Mouse (Mus musculus): ENCODE data around the gene Cops2. TPM values are rescaled to one million over a fixed set of nuclear protein-coding genes. Genes with fewer than 3 reads are reported as not detected.
A peak's percentile ranks its signal among the peaks of the same experiment; 100 is the strongest.

Gene Cops2
- polyA plus RNA-seq, 1 experiment, result 66.7 TPM

DNA sequence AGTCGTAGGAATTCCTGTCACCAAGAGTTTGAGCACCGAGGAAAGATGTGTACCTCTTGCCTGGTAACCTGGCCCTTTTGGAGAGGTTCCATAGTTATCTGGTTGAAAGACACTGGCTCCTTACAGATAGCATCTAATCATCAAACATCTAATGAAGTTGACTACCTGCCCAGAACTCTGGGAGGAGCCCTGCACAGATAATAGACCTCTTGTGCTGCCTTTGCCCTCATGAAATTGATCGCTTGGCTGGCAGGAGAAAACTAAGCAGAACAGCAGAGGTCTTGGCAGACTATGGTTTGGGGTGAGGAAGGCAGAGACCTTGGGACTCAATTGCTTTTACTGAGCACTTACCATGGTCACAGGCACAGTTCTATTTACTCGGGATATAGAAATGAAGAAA is 38.5 kb downstream of the Cops2 start:
- TF ChIP-seq CTCF (IDR thresholded peaks at IDR 0.05; ENCODE audit: borderline replicate concordance, extremely low read depth, insufficient read depth, insufficient read length) (no peak), POLR2A (IDR thresholded peaks at IDR 0.05; ENCODE audit: borderline replicate concordance, extremely low read depth, insufficient read depth, insufficient read length, poor library complexity, severe bottlenecking) (no peak)
- no peak for DNase-seq (ENCODE audit: low read depth)

- DNase-seq (ENCODE audit: low read depth), result no peak
- TF ChIP-seq POLR2A (IDR thresholded peaks at IDR 0.05; ENCODE audit: borderline replicate concordance, extremely low read depth, insufficient read depth, insufficient read length, poor library complexity, severe bottlenecking), result no peak
- TF ChIP-seq CTCF (IDR thresholded peaks at IDR 0.05; ENCODE audit: borderline replicate concordance, extremely low read depth, insufficient read depth, insufficient read length), result no peak
Measured at GRCm38 (mm10) chr2:125813972-125814595, 44.9 kb downstream of the Cops2 start.

DNA sequence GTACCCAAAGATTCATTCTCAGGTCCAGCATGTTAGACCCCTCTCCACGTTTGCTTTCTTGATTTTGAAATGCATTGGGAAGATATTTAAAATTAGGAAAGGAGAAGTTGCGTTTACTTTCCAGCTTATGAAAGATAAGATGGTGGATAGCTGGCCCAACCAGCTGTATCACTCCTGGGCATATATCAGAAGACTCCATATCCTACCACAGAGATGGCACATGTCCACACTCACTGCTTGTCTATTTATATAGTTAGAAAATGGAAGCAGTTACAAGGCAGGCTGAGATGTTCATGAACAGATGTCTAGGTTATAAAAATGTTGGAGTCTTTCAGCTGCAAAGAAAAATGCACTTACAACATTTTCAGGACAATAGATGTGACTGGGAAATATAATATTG is 47.6 kb downstream of the Cops2 start:
- TF ChIP-seq POLR2A (IDR thresholded peaks at IDR 0.05; ENCODE audit: borderline replicate concordance, extremely low read depth, insufficient read depth, insufficient read length, poor library complexity, severe bottlenecking) (no peak), CTCF (IDR thresholded peaks at IDR 0.05; ENCODE audit: borderline replicate concordance, extremely low read depth, insufficient read depth, insufficient read length) (no peak)
- DNase-seq (ENCODE audit: low read depth), result no peak

- no peak for TF ChIP-seq POLR2A (IDR thresholded peaks at IDR 0.05; ENCODE audit: borderline replicate concordance, extremely low read depth, insufficient read depth, insufficient read length, poor library complexity, severe bottlenecking)
- TF ChIP-seq CTCF (IDR thresholded peaks at IDR 0.05; ENCODE audit: borderline replicate concordance, extremely low read depth, insufficient read depth, insufficient read length), result no peak
- DNase-seq (ENCODE audit: low read depth), result peak; percentile 28
Measured at GRCm38 (mm10) chr2:125809551-125809950, 49.4 kb downstream of the Cops2 start.

DNA sequence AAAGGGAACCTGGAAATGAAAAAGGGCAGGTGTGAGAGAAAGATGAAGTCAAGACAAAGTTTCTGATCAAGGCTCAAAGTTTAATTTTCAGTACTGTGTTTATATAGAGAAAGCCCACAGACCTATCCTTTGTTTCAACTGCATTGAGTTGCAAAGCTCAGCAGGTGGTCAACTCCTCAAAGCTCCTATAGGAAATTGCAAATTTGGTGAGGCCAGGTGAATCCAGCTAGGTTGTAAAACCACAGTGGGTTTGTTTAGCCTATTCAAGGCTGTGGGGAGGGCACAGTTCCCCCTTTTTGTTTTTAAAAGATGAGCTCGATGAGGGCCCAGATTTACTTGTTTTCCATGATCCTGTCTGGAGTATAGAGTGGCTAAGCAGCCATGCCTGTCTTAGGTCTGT is 53.1 kb downstream of the Cops2 start:
- no peak for DNase-seq (ENCODE audit: low read depth)
- TF ChIP-seq CTCF (IDR thresholded peaks at IDR 0.05; ENCODE audit: borderline replicate concordance, extremely low read depth, insufficient read depth, insufficient read length) (no peak), POLR2A (IDR thresholded peaks at IDR 0.05; ENCODE audit: borderline replicate concordance, extremely low read depth, insufficient read depth, insufficient read length, poor library complexity, severe bottlenecking) (no peak)

- no peak for DNase-seq (ENCODE audit: low read depth)
- no peak for TF ChIP-seq CTCF (IDR thresholded peaks at IDR 0.05; ENCODE audit: borderline replicate concordance, extremely low read depth, insufficient read depth, insufficient read length)
- no peak for TF ChIP-seq POLR2A (IDR thresholded peaks at IDR 0.05; ENCODE audit: borderline replicate concordance, extremely low read depth, insufficient read depth, insufficient read length, poor library complexity, severe bottlenecking)
Measured at GRCm38 (mm10) chr2:125801947-125802346, 57.0 kb downstream of the Cops2 start.

- DNase-seq (ENCODE audit: low read depth), result no peak
- no peak for TF ChIP-seq POLR2A (IDR thresholded peaks at IDR 0.05; ENCODE audit: borderline replicate concordance, extremely low read depth, insufficient read depth, insufficient read length, poor library complexity, severe bottlenecking)
- TF ChIP-seq CTCF (IDR thresholded peaks at IDR 0.05; ENCODE audit: borderline replicate concordance, extremely low read depth, insufficient read depth, insufficient read length), result no peak
Measured at GRCm38 (mm10) chr2:125801038-125801437, 57.9 kb downstream of the Cops2 start.

DNA sequence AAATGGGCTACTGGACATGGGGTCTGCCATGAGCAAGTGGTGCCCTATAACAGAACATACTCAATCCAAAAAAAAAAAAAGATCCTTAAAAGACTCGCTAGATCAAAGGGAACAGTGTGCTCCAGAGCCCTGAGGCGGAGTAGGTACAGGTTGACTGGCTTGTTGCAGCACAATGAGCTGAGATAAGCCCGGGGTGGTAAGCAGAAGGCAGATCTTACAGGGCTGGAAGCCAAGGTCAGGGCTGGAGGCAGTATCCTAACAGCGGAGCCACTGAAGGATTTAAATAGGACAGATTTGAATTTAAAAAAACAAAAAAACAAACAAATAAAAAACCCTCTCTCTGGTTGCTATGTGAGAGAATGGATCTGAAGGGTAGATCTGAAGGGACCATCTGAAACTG is 58.5 kb downstream of the Cops2 start:
- no peak for DNase-seq (ENCODE audit: low read depth)
- no peak for TF ChIP-seq CTCF (IDR thresholded peaks at IDR 0.05; ENCODE audit: borderline replicate concordance, extremely low read depth, insufficient read depth, insufficient read length)
- no peak for TF ChIP-seq POLR2A (IDR thresholded peaks at IDR 0.05; ENCODE audit: borderline replicate concordance, extremely low read depth, insufficient read depth, insufficient read length, poor library complexity, severe bottlenecking)

GRCm38 (mm10) chr2:125797872-125798271 is 61.1 kb downstream of the Cops2 start:
- TF ChIP-seq POLR2A (IDR thresholded peaks at IDR 0.05; ENCODE audit: borderline replicate concordance, extremely low read depth, insufficient read depth, insufficient read length, poor library complexity, severe bottlenecking), result no peak
- TF ChIP-seq CTCF (IDR thresholded peaks at IDR 0.05; ENCODE audit: borderline replicate concordance, extremely low read depth, insufficient read depth, insufficient read length), result no peak
- DNase-seq (ENCODE audit: low read depth), result no peak

DNA sequence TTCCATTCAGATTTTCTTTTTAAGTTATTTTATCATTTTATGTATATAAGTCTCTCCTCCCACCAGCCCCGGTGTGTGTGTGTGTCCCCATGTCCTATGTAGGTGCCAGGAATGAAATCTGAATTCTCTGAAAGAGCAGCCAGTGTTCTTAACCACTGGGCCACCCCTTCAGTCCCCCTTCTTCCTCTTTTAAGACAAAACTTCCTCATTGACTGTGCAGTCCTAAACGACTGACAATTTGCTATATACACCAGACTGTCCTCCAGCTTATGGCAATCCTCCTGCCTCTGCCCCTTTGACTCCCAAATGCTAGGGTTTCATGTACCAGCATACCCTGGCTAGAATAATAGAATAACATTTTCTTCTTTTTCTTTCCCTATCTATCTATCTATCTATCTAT is 63.8 kb downstream of the Cops2 start:
- no peak for DNase-seq (ENCODE audit: low read depth)
- no peak for TF ChIP-seq CTCF (IDR thresholded peaks at IDR 0.05; ENCODE audit: borderline replicate concordance, extremely low read depth, insufficient read depth, insufficient read length)
- no peak for TF ChIP-seq POLR2A (IDR thresholded peaks at IDR 0.05; ENCODE audit: borderline replicate concordance, extremely low read depth, insufficient read depth, insufficient read length, poor library complexity, severe bottlenecking)

DNA sequence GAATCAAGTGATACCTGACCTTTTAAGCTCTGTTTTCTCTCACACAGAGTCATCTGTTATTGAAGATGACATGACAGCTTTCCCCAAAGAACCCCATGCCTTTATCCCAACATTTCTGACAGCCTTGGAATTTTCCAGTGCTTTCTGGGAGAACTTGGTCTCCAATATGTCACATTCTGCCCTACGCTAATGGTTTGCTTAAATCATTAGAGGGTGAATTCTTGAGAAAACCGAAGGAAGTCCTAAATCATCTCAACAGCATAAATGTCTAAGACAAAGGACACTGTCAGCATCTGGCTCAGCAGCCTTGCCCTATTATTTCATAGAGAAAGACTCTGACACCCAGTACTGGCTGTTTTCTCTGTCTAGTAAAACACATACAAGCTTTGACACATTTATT is 64.8 kb downstream of the Cops2 start:
- TF ChIP-seq POLR2A (IDR thresholded peaks at IDR 0.05; ENCODE audit: borderline replicate concordance, extremely low read depth, insufficient read depth, insufficient read length, poor library complexity, severe bottlenecking) (no peak), CTCF (IDR thresholded peaks at IDR 0.05; ENCODE audit: borderline replicate concordance, extremely low read depth, insufficient read depth, insufficient read length) (no peak)
- DNase-seq (ENCODE audit: low read depth), result no peak

DNA sequence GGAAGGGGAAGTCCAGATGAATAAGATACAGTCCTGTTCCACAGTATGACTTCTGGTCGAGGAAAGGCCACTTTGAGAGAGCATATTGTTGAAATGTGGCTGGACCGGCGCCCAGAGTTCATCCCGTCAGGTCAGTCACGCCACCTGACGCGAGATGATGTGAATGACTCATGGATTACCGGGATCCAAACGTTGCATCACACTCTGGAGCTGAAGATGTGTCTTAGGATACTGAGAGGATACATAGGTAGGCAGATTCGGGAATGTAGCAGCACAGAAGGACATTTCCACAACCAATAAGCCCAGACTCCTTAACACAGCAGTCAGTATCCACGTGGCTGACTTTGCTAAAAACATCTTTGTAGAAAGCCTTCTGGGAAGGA is 66.1 kb downstream of the Cops2 start:
- DNase-seq (ENCODE audit: low read depth), result no peak
- TF ChIP-seq CTCF (IDR thresholded peaks at IDR 0.05; ENCODE audit: borderline replicate concordance, extremely low read depth, insufficient read depth, insufficient read length) (no peak), POLR2A (IDR thresholded peaks at IDR 0.05; ENCODE audit: borderline replicate concordance, extremely low read depth, insufficient read depth, insufficient read length, poor library complexity, severe bottlenecking) (no peak)

Measured in brain, embryonic 14.5 days (tissue).